Mouse (Mus musculus) kidney, adult 8-10 months (tissue): ENCODE results near the gene Hyal3.
"Not testable (repeated sequence)": the region's sequence is repeated elsewhere in the genome, so short reads cannot be mapped to it uniquely, and the experiment has no call there.

Experiments used
- DNase-seq, 2 experiments: peaks; one replicate each; pipeline ENCODE4 v3.0.0; 2022

Hyal3 gene

DNA sequence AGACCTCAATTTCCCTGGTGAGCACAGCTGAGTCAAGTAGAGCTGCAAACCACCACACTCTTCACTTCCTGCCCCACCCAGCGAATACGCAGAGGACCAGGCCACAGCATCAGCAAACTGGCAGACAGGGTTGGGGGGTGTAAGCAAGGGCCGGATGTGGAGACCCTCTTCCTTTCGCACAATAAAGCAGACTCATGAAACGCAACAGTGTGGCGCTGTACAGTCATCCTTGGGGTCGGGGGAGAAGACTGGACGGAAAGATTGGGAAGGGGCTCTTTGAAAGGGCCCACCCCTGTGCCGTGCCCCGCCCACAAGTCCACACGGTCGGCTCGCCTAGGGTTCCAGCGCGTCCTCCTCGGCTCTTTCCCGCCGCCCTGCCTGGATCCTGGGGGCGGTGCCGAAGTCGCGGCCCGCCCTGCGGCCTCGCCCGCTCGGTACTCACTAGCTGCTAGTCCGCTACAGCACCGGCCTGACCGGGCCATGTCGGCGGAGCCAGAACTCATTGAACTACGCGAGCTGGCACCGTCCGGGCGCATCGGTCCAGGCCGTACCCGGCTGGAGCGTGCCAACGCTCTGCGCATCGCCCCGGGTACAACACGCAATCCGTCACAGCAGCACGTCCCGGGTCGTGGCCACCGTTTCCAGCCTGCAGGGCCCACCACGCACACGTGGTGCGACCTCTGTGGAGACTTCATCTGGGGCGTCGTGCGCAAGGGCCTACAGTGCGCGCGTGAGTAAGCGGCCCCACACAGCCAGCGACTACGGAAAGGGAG lies 29.3 kb upstream of the Hyal3 start, which contains the start of gene Rassf1:
Gene Rassf1 (plus strand): TSS at position 439 of the 773 bp plus-strand sequence.
- DNase-seq, result peak; percentile 81 to 82

DNA sequence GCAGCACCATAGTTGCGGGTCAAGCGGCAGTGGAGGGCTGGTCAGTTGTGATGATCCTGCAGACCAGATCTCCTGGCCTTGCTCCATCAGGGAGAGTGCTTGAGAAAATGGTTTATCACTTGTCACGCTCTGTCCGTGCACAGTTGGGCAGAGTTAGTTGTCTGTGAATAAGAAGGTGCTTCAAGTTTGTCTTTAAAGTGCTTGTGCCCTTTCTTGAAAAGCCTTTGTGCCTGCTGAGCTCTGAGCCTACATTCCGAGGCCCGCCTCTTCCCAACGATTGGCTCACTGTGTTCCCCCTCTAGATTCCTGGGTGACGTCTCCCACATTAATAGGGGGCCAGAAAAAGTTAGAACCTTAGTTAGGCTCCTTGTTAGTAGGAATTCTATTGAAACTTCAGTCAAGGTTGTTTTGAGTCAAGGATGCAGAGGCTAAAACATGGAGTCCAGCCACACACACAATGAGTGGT lies 28.7 kb upstream of the Hyal3 start:
- no peak for DNase-seq

DNA sequence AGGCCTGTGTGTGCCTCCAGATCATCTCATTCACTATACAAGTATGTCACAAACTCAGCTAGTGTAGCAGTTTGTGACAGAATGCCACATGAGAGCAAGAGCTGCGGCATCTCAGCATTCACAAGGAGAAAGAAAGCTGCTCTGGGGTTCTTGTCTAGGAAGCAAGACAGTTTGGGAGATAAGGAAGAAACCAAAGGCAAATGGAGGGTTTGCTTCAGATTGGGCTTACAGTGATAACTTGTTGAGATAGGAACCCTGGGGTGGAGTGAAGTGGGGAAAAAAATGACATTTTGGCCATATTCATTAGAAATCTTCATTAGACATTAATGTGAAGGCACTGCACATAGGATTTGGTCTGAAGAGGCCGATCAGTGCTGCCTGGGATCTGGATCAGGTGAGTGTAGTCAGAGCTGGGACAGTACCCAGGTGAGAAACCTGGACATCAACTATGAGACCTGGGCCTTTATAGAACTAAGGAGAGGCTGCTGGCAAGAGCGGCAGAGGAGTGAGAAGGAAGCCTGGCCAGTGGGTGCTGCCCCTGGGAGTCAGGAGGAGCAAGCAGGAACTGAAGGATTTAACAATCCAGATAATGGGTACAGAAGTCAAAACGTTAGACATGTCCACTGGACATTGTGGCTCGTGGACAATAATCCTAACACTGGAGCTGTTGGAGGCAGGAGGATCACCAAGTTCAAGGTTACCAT lies 27.8 kb upstream of the Hyal3 start:
- DNase-seq, result no peak

DNA sequence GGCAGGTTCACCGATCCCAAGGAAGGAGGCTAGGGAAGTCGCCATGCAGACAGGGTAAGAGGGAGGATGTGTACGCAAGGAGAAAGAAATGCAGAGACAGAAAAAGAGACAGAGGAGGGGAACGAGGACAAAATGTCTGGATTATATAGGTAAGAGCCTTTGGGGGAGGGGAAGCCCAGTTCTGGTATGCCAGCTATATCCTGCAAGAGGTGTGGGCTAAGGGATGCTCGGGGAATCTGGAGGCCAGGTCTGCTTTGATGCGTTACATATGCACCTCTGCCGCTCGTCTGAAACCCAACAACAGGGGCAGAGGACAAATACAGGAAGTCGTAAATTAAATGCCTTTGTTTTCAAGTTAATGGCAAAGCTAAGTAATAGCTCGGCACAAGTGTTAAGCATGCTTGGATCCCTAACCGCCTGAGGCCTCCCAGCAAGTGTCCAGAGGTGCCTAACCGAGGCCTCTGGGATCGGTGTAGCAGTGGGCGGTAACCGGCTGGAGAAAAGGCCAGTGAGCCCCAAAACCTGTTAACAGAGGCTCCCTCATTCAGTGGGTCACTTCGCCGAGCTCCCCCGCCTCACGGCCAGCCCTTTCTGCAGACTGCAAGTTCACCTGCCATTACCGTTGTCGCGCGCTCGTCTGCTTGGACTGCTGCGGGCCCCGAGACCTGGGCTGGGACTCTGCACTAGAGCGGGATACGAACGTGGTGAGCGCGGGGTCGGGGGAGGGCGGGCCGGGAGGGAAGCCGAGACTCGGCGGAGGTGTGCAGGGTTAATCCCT lies 26.9 kb upstream of the Hyal3 start:
- no peak for DNase-seq

DNA sequence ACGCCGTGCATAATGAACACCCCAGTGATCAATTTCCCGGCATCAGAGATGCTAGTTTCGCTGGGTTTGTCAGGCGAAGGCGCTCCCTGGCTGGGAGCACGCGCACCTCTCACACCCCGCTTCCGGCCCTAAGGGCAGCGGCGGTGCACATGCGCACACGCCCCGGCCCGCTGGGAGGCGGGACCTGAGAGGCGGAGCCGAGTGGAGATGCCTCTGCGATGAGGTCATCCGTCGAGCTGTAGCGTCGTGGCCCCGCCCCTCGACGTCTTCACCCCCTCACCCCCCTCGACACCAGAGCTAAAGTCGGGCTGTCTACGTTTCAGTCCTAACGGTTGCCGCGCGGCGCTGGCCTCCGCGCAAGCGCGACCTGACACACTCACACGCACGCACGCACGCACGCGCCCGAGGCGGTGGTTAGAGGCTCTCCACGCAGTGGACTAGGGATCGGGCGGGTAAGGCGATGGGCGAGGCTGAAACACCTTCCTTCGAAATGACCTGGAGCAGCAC lies 26.2 kb upstream of the Hyal3 start:
- peak; percentile 95 for DNase-seq

DNA sequence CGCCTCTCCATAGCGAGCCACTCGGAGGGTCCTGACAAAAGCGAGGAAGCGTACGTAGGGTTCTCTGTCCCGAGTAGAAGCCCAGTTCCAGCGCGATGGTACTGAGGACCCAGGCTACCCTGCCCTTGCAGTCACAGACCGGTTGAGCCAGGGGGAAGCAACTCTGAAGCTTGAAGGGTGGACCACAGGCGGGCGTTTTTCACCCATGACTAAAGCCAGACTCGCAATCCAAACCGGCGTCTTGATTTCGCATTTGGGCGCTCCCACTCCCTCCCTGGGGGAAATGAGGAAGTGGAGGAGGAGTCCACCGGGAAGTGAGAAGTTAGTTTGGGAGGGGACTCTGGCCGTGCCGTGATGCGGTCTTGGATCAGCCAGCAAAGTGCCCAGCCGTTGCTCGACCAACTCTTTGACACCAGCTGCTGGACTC lies 25.6 kb upstream of the Hyal3 start:
- DNase-seq, result peak; percentile 59 to 66

DNA sequence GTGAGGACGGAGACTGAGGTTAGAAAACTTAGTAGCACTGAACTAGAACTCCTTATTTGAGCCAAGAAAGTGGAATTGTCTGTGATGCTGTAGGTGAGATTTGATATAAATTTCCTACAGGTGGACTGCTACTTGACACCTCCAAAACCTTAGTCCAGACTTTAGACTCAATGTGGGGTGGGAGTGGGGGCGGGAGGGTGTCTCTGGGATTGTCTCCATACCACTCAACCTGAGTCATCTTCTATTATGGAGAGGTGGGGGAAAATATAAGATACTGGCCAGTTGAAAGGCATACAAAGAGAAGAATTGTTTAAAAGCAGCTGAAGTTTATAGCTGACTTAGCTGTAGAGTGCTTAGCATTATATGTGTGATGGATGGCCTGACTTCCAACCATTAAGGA lies 24.9 kb upstream of the Hyal3 start:
- no peak for DNase-seq

DNA sequence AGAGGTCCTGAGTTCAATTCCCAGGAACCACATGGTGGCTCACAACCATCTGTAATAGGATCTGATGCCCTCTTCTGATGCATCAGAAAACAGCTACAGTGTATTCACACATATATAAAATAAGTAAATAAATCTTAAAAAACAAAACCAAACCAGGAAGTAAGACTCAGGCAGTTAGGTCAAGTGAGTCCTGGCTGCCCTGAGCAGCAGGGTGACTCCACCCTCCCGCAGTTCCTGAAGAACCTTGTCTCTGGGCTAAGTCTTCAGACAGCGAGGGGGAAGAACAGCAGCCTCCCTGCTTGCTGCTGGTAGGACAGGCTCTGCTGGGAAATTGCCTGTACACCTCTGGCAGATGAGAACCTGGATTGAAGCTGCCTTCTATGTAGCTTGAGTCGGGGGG lies 24.3 kb upstream of the Hyal3 start:
- no peak for DNase-seq

DNA sequence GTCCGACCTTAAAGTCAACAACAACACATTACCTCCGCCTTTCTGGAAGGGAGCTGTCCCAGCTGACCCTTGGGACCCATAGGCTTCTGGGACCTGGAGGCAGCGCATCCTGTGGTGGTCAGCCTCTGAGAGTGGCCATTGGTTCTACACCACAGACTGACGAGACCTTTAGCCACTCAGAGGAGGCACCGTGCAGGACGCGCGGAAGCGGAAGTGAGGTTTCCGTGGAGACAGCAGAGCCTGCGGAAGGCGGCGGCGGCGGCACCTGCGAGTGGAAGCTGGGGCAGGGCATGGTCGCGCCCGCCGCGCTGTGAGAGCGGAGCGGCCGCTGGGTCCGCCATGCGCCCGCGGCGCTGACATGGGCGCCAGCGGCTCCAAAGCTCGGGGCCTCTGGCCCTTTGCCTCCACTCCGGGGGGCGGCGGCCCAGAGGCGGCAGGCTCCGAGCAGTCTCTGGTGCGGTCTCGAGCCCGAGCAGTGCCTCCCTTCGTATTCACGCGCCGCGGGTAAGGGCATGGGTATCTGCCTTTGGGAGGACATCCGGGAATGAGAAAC lies 17.5 kb upstream of the Hyal3 start, which contains the start of gene Tusc2:
Gene Tusc2 (plus strand): TSS at position 227 of the 553 bp plus-strand sequence.
- DNase-seq, result peak; percentile 97

DNA sequence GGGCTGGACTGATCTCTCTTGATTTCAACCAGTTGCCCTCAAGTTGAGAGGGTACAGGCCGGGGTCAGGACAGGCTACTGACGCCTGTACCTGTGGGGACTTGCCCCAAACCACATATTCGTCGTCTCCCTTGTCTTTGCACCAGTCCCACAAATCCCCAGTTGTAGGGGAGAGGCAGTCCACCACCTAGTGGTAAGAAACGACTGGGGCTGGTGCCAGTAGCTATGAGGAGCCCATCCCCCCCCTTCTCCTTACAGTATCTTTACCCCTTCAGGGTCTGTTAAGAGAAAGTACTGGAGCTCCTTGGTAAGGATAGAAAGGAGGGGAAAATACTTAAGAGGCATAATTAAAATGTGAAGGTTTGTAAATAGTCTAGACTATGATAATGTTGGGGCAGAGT lies 15.1 kb upstream of the Hyal3 start:
- DNase-seq, result not testable (repeated sequence)

DNA sequence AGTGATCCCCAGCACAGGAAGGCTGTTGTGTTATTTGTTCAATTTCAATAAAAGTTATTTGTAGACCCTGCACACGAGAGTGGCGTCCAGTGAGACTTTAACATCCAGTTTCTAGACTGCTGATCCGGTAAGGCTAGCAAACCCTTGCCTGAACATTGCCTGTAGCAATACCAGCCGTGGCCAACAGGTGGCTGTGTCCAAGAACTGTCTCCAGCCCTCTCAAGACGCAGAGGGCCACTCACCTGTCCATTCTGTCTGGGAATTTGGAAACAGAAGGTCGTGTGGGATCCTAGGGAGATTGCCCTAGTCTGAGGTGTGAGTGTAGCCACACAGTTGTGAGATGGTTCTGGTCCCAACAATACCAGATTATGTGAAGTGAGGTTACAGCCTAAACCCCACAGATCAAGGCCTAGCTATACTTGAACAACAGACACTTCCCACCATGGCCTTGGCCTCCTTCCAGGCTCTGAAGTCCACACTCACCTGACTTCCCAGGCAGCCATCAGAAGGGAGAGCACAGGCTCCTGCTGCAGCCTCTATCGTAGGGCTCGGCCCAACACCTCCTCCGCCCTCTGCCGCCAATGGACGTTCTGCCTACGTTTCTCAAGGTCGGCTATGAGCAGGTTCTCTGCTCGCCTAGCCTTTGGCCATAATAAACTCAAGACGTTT lies 14.4 kb upstream of the Hyal3 start:
- DNase-seq, result peak; percentile 90 to 95

DNA sequence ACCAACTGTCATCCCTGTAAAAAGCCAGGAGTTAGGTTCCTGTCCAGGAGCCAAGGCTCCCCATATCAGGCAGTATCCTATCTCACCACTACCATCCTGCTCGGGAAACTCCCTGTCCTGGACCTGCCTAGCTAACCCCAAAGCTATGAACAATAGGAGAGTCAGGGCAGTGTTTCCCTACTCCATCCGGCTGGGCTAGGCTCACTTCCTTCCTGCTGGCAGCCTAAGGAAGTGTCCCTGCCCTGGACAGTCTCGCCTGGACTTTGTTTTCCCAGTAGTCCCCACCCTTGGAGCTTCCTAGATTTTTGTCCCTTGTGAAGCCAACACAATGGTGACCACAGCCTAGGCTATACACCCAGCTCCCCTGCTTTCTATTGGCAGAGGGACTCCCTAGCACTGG lies 13.8 kb upstream of the Hyal3 start:
- DNase-seq, result peak; percentile 67 to 82

DNA sequence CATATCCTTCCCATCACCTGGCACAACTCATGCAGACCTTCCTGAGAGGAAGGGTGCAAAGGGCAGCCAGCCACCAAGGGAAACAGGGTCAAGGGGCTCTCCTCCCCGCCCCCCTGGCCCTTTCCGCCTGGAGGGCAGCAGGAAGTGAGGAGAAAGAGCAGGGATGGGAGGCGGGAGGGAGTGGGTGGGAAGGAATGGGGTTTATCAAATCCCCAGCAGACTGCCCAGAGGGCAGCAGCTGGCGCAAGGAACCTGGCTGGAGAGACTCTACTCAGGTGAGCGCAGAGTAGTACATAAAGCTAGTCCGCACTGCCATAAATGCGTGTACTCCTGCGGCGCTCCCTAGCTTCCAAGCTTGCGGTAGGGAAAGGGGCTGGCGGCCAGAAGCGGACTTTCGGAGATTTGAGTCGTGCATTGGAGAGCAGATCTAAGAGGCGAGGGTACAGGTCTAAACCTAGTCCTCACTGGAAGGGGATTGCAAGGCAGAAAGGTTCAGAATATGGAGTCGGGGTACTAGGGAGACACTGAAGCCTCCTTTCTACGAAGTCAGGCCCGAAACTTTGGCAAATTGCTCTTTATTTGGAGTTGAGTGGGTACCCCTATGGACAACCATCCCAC lies 12.8 kb upstream of the Hyal3 start, which contains the start of gene Hyal2:
Gene Hyal2 (plus strand): TSS at position 244 of the 618 bp plus-strand sequence.
- peak; percentile 89 to 91 for DNase-seq

DNA sequence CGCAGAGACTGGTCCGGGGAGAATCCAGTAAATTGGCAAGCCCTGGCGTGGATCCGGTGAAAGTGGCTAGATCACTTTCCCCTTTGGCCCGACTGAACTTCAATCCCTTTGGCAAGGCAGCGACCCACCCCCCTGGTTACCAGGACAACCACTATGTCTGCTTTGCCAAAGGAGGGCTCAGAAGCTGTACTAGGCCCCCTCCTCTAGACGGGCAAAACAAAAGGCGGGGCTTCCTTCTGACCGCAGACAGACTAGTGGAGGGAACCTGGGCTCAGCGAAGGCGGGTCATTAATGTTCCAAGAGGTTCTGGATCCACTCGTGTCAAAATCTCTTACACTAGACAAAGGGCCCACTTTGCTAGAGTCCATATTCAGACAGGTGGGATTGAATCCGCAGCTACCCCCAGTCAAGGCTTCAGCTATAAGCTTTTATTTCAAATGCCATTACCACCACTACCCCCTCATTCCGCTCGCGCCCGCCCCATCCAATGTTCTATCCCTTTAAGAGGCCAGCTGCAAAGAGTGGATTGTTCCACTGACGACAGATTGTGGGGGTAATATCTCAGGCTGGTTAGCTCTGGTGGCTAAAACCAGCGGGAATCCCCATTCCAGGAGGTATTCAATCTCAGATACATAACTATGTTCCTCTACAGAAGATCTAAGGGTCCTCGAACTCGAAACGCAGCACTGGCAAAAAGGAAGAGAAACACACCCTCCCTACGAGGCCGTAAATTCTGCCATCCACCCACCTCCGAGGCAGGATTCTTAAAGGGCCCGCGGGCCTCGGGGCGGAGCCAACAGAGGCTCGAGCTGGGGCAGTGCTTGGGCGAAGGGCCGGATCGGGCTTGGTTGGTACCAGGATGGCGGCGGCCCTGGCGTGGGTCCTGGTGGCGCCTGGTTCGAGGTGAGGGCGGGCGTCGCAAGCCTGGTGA lies 12.0 kb upstream of the Hyal3 start:
- peak; percentile 91 to 92 for DNase-seq

DNA sequence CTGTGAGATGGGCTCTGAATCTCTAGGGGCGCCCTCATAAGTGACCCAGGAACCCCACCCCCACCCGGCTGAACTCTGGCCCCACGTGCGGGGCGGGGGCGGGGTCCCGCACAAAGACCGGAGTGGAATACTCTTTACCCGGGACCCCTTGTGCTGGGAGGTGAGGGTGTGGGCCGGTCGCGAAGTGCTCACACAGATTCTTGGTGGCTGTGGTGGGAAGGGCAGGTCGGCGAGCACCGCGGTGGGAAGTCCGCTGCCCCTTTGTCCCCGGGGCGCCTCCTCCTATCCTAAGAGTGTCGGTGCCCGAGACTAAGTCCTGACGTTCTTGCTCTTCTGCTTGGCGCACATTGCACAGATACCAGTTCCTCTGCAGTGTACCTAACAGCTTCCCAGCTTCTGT lies 11.3 kb upstream of the Hyal3 start:
- DNase-seq, result no peak

DNA sequence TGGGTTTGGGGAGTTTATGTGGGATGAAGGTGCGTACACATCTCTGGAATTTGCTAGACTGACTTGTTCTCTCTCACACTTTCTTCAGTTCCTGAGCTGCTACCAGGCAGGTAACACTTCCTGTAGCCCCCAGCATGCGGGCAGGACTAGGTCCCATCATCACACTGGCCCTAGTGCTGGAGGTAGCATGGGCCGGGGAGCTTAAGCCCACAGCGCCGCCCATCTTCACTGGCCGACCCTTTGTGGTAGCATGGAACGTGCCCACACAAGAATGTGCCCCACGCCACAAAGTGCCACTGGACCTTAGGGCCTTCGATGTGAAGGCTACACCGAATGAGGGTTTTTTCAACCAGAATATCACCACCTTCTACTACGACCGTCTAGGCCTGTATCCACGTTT lies 10.6 kb upstream of the Hyal3 start:
- DNase-seq, result no peak

DNA sequence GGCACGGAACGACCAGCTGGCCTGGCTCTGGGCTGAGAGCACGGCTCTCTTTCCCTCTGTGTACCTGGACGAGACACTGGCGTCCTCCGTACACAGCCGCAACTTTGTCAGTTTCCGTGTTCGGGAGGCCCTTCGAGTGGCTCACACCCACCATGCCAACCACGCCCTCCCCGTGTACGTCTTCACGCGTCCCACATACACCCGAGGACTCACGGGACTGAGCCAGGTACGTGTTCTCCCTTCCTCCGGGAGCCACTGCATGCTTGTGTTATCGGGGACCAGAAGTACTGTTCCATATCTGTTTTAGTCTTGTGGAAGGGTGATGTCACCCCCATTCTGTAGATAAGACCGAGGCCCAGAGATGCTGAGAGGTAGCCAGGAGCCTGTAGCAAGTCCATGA lies 9.8 kb upstream of the Hyal3 start:
- DNase-seq, result no peak

DNA sequence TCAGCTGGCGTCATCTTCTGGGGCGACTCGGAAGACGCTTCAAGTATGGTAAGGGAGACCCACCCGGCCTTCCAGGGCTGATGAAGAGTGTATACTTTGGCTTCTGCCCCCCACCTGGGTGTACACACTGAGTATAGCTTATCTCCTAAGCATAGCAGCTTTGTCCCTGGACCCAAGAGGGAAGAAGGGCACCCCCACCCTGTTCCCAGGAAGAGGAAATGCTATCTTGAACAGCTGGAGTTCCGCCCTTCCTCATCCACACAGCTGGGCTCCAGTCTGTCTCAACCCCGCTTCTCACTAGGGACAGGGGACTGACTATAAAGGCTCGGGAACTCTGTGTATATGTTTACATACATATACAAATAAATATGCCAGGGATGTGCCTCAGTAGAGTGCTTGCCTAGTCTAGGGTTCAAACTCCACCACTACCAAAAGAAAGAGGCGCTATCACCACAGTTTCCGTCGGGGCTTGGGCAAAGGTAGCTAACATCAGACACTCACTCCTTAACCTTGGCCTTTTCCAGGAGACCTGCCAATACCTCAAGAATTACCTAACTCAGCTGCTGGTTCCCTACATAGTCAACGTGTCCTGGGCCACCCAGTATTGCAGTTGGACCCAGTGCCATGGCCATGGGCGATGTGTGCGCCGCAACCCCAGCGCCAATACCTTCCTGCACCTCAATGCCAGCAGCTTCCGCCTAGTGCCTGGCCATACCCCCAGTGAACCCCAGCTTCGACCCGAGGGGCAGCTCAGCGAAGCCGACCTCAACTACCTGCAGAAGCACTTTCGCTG lies 8.9 kb upstream of the Hyal3 start:
- peak in 1 of 2 experiments; percentile 64 for DNase-seq

DNA sequence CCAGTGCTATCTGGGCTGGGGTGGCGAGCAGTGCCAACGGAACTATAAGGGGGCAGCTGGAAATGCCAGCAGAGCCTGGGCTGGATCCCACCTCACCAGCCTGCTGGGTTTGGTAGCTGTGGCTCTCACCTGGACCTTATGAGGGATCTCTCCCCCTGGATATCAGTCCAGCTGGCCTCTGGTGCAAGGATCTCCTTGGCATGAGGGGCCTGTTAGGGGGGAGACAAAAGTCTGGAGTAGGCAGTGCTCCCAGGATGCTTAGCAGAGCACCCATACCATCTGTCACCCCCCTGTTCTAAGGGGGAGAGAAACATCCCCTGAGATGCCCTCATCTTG lies 8.3 kb upstream of the Hyal3 start:
- DNase-seq, result no peak

DNA sequence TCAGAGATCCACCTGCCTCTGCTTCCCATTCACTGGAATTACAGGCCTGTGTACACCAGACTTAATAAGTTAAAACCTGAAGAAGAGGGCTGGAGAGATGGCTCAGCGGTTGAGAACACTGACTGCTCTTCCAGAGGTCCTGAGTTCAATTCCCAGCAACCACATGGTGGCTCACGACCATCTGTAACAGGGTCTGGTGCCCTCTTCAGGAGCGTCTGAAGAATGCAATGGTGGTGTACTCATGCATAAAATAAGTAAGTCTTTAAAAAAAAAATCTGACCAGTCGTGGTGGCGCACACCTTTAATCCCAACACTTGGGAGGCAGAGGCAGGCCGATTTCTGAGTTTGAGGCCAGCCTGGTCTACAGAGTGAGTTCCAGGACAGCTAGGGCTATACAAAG lies 6.8 kb upstream of the Hyal3 start:
- not testable (repeated sequence) for DNase-seq
